In the genomic region with DNA sequence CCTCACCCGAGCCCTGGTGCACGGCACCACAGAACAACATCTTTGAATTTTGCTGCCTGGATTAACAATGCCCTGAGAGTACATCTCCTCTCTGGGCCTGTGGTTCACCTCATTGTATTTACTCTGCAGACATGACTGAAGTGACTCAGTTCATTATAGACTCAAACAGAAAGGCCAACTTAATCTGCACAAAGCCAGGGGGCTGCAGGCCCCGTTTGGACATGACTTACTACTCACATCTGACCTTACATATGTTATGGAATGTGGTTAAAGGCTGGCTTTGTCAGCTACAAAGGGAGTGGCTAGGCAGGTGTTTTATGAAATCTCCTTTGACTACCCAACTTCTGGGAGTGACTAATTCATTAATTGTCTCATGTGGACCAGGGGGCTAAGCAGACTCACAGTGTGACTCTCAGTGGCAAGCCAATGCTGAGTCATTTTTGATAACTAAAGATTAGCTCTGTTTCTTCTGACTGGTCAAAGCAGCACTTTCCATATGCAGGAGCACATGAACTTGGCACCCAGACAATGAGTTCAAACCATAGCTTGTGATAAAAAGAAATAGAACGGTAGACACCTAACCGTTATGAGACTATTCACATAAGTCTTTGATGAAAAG, we compare ENCODE assay signal across 19 mouse cellular contexts.
"Had no signal": no experiment of that assay in that cellular context is flagged by ENCODE, and none has a peak within 500 bp of the region (broad histone marks: within the 10 kb centered on the region; RNA-seq: fewer than 3 reads in every experiment).

No protein-coding gene starts in this region.

- H3K9me3 ChIP-seq: kidney, embryonic 15.5 days; liver, embryonic 13.5 days; midbrain, embryonic 13.5 days; neural tube, embryonic 12.5 days; neural tube, embryonic 15.5 days had no signal

- DNase-seq: kidney, adult 8-10 months; kidney, postnatal 10 days; kidney, postnatal 36 days; layer of hippocampus, postnatal 36 days; liver, embryonic 13.5 days; lung, adult 2 months; lung, postnatal 14 days; lung, postnatal 4 days; right cerebral cortex, adult 18-20 months; right cerebral cortex, postnatal 14 days; right cerebral cortex, postnatal 4 days; thymus, adult 18-20 months; thymus, postnatal 14 days; thymus, postnatal 4 days had no signal

- H3K4me3 ChIP-seq: kidney, embryonic 15.5 days; left cerebral cortex, adult 2 months; liver, embryonic 13.5 days; midbrain, embryonic 13.5 days; neural tube, embryonic 12.5 days; neural tube, embryonic 15.5 days had no signal

- H3K4me1 ChIP-seq: liver, embryonic 13.5 days; midbrain, embryonic 13.5 days; neural tube, embryonic 12.5 days; neural tube, embryonic 15.5 days had no signal

- H3K27me3 ChIP-seq: kidney, embryonic 15.5 days; liver, embryonic 13.5 days; midbrain, embryonic 13.5 days; neural tube, embryonic 12.5 days; neural tube, embryonic 15.5 days had no signal

- H3K36me3 ChIP-seq: kidney, embryonic 15.5 days; liver, embryonic 13.5 days; midbrain, embryonic 13.5 days; neural tube, embryonic 12.5 days; neural tube, embryonic 15.5 days had no signal

- H3K9ac ChIP-seq: kidney, embryonic 15.5 days; liver, embryonic 13.5 days; midbrain, embryonic 13.5 days; neural tube, embryonic 12.5 days; neural tube, embryonic 15.5 days had no signal

- ATAC-seq: midbrain, embryonic 13.5 days had no signal

- H3K4me2 ChIP-seq: kidney, embryonic 15.5 days; liver, embryonic 13.5 days; midbrain, embryonic 13.5 days; neural tube, embryonic 12.5 days; neural tube, embryonic 15.5 days had no signal

- H3K27ac ChIP-seq: kidney, embryonic 15.5 days; left cerebral cortex, adult 2 months; liver, embryonic 13.5 days; midbrain, embryonic 13.5 days; neural tube, embryonic 12.5 days; neural tube, embryonic 15.5 days had no signal
